Mouse (Mus musculus) T-helper 1 cell (primary cell): Measurements from ENCODE around the gene Ror1.

Source experiments
- in situ Hi-C: fragments of 300-600 bp; cut with MboI, MseI; formaldehyde crosslinking; loops from one replicate; pipeline ENCODE4 v1.15.1; 2025; ENCODE audit warnings: high pct_unique_total_duplicates

The Ror1 gene

GRCm38 (mm10) chr4:100211331-100211730 lies 115.7 kb downstream of the Ror1 start:
- in situ Hi-C loops, result no loop called here

GRCm38 (mm10) chr4:100214324-100215215 lies 119.0 kb downstream of the Ror1 start:
- in situ Hi-C loops, result no loop called here

- in situ Hi-C loops, result no loop called here
Observed at GRCm38 (mm10) chr4:100216587-100216986, 121.0 kb downstream of the Ror1 start.

- in situ Hi-C loops, result no loop called here
Observed at GRCm38 (mm10) chr4:100219026-100219425, 123.4 kb downstream of the Ror1 start.

- in situ Hi-C loops, result no loop called here
Observed at GRCm38 (mm10) chr4:100219599-100219998, 124.0 kb downstream of the Ror1 start.

- in situ Hi-C loops, result no loop called here
Observed at GRCm38 (mm10) chr4:100221978-100222737, 126.6 kb downstream of the Ror1 start.

- in situ Hi-C loops, result no loop called here
Observed at GRCm38 (mm10) chr4:100223532-100223931, 127.9 kb downstream of the Ror1 start.

- in situ Hi-C loops, result no loop called here
Observed at GRCm38 (mm10) chr4:100223965-100224364, 128.4 kb downstream of the Ror1 start.

GRCm38 (mm10) chr4:100226619-100227018 lies 131.0 kb downstream of the Ror1 start:
- in situ Hi-C loops, result no loop called here

- in situ Hi-C loops, result no loop called here
Observed at GRCm38 (mm10) chr4:100228106-100228505, 132.5 kb downstream of the Ror1 start.

GRCm38 (mm10) chr4:100230245-100230644 lies 134.7 kb downstream of the Ror1 start:
- in situ Hi-C loops, result no loop called here

GRCm38 (mm10) chr4:100230963-100231362 lies 135.4 kb downstream of the Ror1 start:
- in situ Hi-C loops, result no loop called here

- in situ Hi-C loops, result no loop called here
Observed at GRCm38 (mm10) chr4:100231906-100232305, 136.3 kb downstream of the Ror1 start.

- in situ Hi-C loops, result no loop called here
Observed at GRCm38 (mm10) chr4:100232541-100232940, 136.9 kb downstream of the Ror1 start.

- in situ Hi-C loops, result no loop called here
Observed at GRCm38 (mm10) chr4:100233770-100234169, 138.2 kb downstream of the Ror1 start.

- in situ Hi-C loops, result no loop called here
Observed at GRCm38 (mm10) chr4:100236339-100236738, 140.7 kb downstream of the Ror1 start.

- in situ Hi-C loops, result no loop called here
Observed at GRCm38 (mm10) chr4:100242061-100242756, 146.6 kb downstream of the Ror1 start.

- in situ Hi-C loops, result no loop called here
Observed at GRCm38 (mm10) chr4:100244250-100244649, 148.7 kb downstream of the Ror1 start.

GRCm38 (mm10) chr4:100244701-100245100 lies 149.1 kb downstream of the Ror1 start:
- in situ Hi-C loops, result no loop called here

GRCm38 (mm10) chr4:100247826-100248225 lies 152.2 kb downstream of the Ror1 start:
- in situ Hi-C loops, result no loop called here

- in situ Hi-C loops, result no loop called here
Observed at GRCm38 (mm10) chr4:100248273-100248672, 152.7 kb downstream of the Ror1 start.

- in situ Hi-C loops, result no loop called here
Observed at GRCm38 (mm10) chr4:100251270-100251669, 155.7 kb downstream of the Ror1 start.
